Mouse (Mus musculus) ES-E14 (cell line): ENCODE measurements around the gene Gm44596.

Source experiments
- CHD2 ChIP-seq: IDR thresholded peaks from 2 replicates; pipeline ENCODE4 v1.6.1; 2014; ENCODE audit warnings: mild to moderate bottlenecking, low read depth, low read length, inconsistent platforms
- HCFC1 ChIP-seq: IDR thresholded peaks from 2 replicates; pipeline ENCODE4 v1.6.1; 2012; ENCODE audit warnings: low read length, inconsistent platforms, borderline replicate concordance; ENCODE audit not compliant: insufficient read depth
- MAFK ChIP-seq: IDR thresholded peaks from 2 replicates; pipeline ENCODE4 v1.6.1; 2014; ENCODE audit warnings: mild to moderate bottlenecking, low read depth, low read length, inconsistent platforms; ENCODE audit not compliant: insufficient read depth
- ZC3H11A ChIP-seq: IDR thresholded peaks from 2 replicates; pipeline ENCODE4 v1.6.1; 2012; ENCODE audit warnings: low read depth, mild to moderate bottlenecking, inconsistent platforms, low read length, borderline replicate concordance
- ZNF384 ChIP-seq: IDR thresholded peaks from 2 replicates; pipeline ENCODE4 v1.6.1; 2012; ENCODE audit warnings: low read depth, low read length, inconsistent platforms

GRCm38 (mm10) chr6:128381254-128381653 lies 6.0 kb downstream of the Gm44596 start:
- TF ChIP-seq ZNF384: no peak
- TF ChIP-seq CHD2: no peak
- TF ChIP-seq ZC3H11A: no peak
- TF ChIP-seq HCFC1: no peak
- no peak for TF ChIP-seq MAFK
